Mouse (Mus musculus) CH12.LX (cell line): ENCODE measurements around the gene Ccdc120. TPM values are rescaled to one million over a fixed set of nuclear protein-coding genes. Genes with fewer than 3 reads are reported as not detected.

ENCODE experiments used
- DNase-seq: peaks from one replicate; pipeline ENCODE4 v3.0.0-alpha.2; 2013; ENCODE audit errors: extremely low read depth
- H3K27ac ChIP-seq: 2 replicates; pipeline ENCODE4 v1.5.1; 2012; ENCODE audit warnings: low read depth, mild to moderate bottlenecking, control low read depth, moderate library complexity; ENCODE audit not compliant: insufficient read depth
- H3K27me3 ChIP-seq: replicated peaks from 2 replicates; pipeline ENCODE3; 2012; ENCODE audit warnings: inconsistent platforms
- H3K36me3 ChIP-seq, 2 experiments: replicated peaks in 1 of 2; 2 replicates each; pipeline versions ENCODE3 to v1.6.1; 2012; ENCODE audit warnings: inconsistent platforms in 1 of 2, low read length in 1 of 2, mild to moderate bottlenecking in 1 of 2, mixed read lengths in 1 of 2, moderate library complexity in 1 of 2; ENCODE audit not compliant: control insufficient read depth in 1 of 2, insufficient read depth in 1 of 2
- H3K4me1 ChIP-seq, 2 experiments: 2 replicates each; pipeline ENCODE4 v1.6.1; 2012; ENCODE audit warnings: inconsistent platforms in 1 of 2, moderate library complexity in 1 of 2; ENCODE audit not compliant: insufficient read depth in 2 of 2, control insufficient read depth in 1 of 2
- H3K4me2 ChIP-seq: 2 replicates; pipeline ENCODE4 v1.6.1; 2012; ENCODE audit warnings: low read depth, mild to moderate bottlenecking, control low read depth; ENCODE audit not compliant: poor library complexity, insufficient read depth, severe bottlenecking
- H3K4me3 ChIP-seq, 3 experiments: fragments of 150-350 bp in 1 of 3; sonication (generic) in 1 of 3; replicated peaks in 1 of 3; 2 replicates each; pipeline versions ENCODE3 to v1.5.1; 2011 to 2012; ENCODE audit warnings: low read depth in 2 of 3, low read length in 2 of 3, mild to moderate bottlenecking in 2 of 3, moderate library complexity in 2 of 3, control low read depth in 1 of 3, improper control_type of control experiment in 1 of 3, inconsistent platforms in 1 of 3, mixed read lengths in 1 of 3; ENCODE audit not compliant: poor library complexity in 1 of 3
- H3K79me2 ChIP-seq: replicated peaks from 2 replicates; pipeline ENCODE4 v1.6.1; 2012; ENCODE audit warnings: mild to moderate bottlenecking, moderate library complexity; ENCODE audit not compliant: control insufficient read depth, poor library complexity, insufficient read depth, severe bottlenecking; ENCODE audit errors: extremely low read depth
- H3K9ac ChIP-seq: 2 replicates; pipeline ENCODE4 v1.6.1; 2012; ENCODE audit warnings: low read depth, mild to moderate bottlenecking, control low read depth, moderate library complexity; ENCODE audit not compliant: insufficient read depth
- H3K9me3 ChIP-seq: replicated peaks from 2 replicates; pipeline ENCODE3; 2012; ENCODE audit warnings: low read length, inconsistent platforms, mixed read lengths
- CHD2 ChIP-seq: IDR thresholded peaks from 2 replicates; pipeline ENCODE4 v1.6.1; 2011; ENCODE audit warnings: low read length, improper control_type of control experiment
- E2F4 ChIP-seq: IDR thresholded peaks from 2 replicates; pipeline ENCODE4 v1.6.1; 2011; ENCODE audit warnings: low read depth, low read length, improper control_type of control experiment; ENCODE audit not compliant: insufficient replicate concordance
- EP300 ChIP-seq: IDR thresholded peaks from 2 replicates; pipeline ENCODE4 v1.6.1; 2011; ENCODE audit warnings: low read length, improper control_type of control experiment
- ETS1 ChIP-seq: conservative IDR thresholded peaks from 2 replicates; pipeline ENCODE4 v1.6.1; 2012; ENCODE audit warnings: low read depth, mild to moderate bottlenecking, inconsistent platforms, low read length, improper control_type of control experiment, moderate library complexity
- HCFC1 ChIP-seq: IDR thresholded peaks from 2 replicates; pipeline ENCODE4 v1.6.1; 2012; ENCODE audit warnings: low read depth, mild to moderate bottlenecking, inconsistent platforms, low read length, improper control_type of control experiment
- IRF4 ChIP-seq: IDR thresholded peaks from 2 replicates; pipeline ENCODE4 v1.6.1; 2014; ENCODE audit warnings: low read depth, mild to moderate bottlenecking, inconsistent platforms, low read length, improper control_type of control experiment
- KAT2A ChIP-seq: IDR thresholded peaks from 2 replicates; pipeline ENCODE4 v1.6.1; 2012; ENCODE audit warnings: low read length, improper control_type of control experiment, inconsistent platforms; ENCODE audit not compliant: insufficient replicate concordance
- MAX ChIP-seq: IDR thresholded peaks from 2 replicates; pipeline ENCODE4 v1.6.1; 2011; ENCODE audit warnings: low read length, improper control_type of control experiment
- MEF2A ChIP-seq: IDR thresholded peaks from 2 replicates; pipeline ENCODE4 v1.6.1; 2014; ENCODE audit warnings: low read depth, mild to moderate bottlenecking, inconsistent platforms, low read length, improper control_type of control experiment, borderline replicate concordance
- MYC ChIP-seq: IDR thresholded peaks from 2 replicates; pipeline ENCODE4 v1.6.1; 2011; ENCODE audit warnings: low read depth, mild to moderate bottlenecking, improper control_type of control experiment, low read length
- NELFE ChIP-seq: IDR thresholded peaks from 2 replicates; pipeline ENCODE4 v1.6.1; 2011; ENCODE audit warnings: low read depth, low read length, improper control_type of control experiment
- NRF1 ChIP-seq: IDR thresholded peaks from 2 replicates; pipeline ENCODE4 v1.6.1; 2014; ENCODE audit warnings: low read depth, mild to moderate bottlenecking, inconsistent platforms, low read length, improper control_type of control experiment, moderate library complexity
- POLR2AphosphoS2 ChIP-seq: IDR thresholded peaks from 2 replicates; pipeline ENCODE4 v1.6.1; 2011; ENCODE audit warnings: low read depth, low read length, improper control_type of control experiment
- RCOR1 ChIP-seq: conservative IDR thresholded peaks from 2 replicates; pipeline ENCODE4 v1.6.1; 2012; ENCODE audit warnings: low read depth, mild to moderate bottlenecking, inconsistent platforms, low read length, improper control_type of control experiment
- UBTF ChIP-seq: IDR thresholded peaks from 2 replicates; pipeline ENCODE4 v1.6.1; 2012; ENCODE audit warnings: low read depth, mild to moderate bottlenecking, inconsistent platforms, low read length, improper control_type of control experiment, moderate library complexity
- USF2 ChIP-seq: conservative IDR thresholded peaks from 2 replicates; pipeline ENCODE4 v1.6.1; 2011; ENCODE audit warnings: low read depth, low read length, improper control_type of control experiment
- ZKSCAN1 ChIP-seq: IDR thresholded peaks from 2 replicates; pipeline ENCODE4 v1.6.1; 2012; ENCODE audit warnings: low read depth, inconsistent platforms, low read length, improper control_type of control experiment, borderline replicate concordance
- ZNF384 ChIP-seq: IDR thresholded peaks from 2 replicates; pipeline ENCODE4 v1.6.1; 2012; ENCODE audit warnings: low read depth, low read length, improper control_type of control experiment, inconsistent platforms
- dilution Hi-C: fragments of 300-500 bp; cut with MboI; formaldehyde crosslinking; loops from 2 replicates; pipeline ENCODE4 v1.14.3; 2020; ENCODE audit warnings: low sequenced_read_pairs; ENCODE audit not compliant: extremely low pct_unique_long_range_greater_than_20kb, extremely low pct_ligation_motif_present
- in situ Hi-C: fragments of 300-500 bp; cut with MboI; formaldehyde crosslinking; loops from 3 replicates; pipeline ENCODE4 v1.14.3; 2019; ENCODE audit warnings: low sequenced_read_pairs, low pct_ligation_motif_present, low pct_unique_long_range_greater_than_20kb, mixed read lengths
- polyA plus RNA-seq: library from polyadenylated mRNA; unstranded; fragments of >175 nt; gene quantifications from 2 replicates; pipeline ENCODE4 v1.2.1, GENCODE M21; 2012; ENCODE audit warnings: low read depth; ENCODE audit not compliant: insufficient read length
- total RNA-seq, 2 experiments: library from RNA; depleted of rRNA; stranded (reverse); fragments of 300-350 nt in 1 of 2; fragments of >200 nt in 1 of 2; gene quantifications; 2 replicates each; pipeline ENCODE4 v1.2.3; 2012 to 2014

Gene Ccdc120
- total and polyA plus RNA-seq, 3 experiments: 4.4 to 9.0 (median 6.9) TPM

DNA sequence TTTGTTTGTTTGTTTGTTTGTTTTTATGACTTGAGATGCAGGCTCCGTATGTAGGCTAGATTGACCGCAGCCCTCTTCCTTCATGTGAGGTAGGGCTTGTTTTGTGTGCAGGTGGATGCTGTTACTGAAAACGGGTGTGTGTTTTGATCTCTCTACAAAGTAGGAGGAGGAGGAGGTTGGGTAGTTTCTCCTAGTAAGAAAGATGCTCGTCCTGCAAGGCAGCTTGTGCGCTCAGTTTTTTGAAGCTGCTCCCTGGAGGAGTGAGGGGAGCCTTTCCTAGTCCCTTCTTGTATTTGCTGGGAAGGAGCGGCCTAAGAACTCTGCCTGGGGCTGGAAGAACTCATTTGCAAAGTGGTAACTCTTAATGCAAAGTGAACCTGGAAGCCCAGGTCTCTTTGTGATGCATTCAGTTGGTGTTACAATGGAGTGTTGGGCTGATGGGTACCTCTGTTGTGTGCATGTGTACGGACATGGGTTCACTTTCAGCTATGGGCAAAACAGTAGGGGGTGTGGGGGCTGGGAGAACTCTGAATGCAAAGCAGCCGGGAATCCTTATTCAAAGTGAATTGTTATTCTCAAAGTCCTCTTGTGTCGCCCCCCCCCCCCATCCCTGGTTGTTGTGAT lies 14.1 kb upstream of the Ccdc120 start (continued):
- TF ChIP-seq MYC (no peak), IRF4 (no peak)

DNA sequence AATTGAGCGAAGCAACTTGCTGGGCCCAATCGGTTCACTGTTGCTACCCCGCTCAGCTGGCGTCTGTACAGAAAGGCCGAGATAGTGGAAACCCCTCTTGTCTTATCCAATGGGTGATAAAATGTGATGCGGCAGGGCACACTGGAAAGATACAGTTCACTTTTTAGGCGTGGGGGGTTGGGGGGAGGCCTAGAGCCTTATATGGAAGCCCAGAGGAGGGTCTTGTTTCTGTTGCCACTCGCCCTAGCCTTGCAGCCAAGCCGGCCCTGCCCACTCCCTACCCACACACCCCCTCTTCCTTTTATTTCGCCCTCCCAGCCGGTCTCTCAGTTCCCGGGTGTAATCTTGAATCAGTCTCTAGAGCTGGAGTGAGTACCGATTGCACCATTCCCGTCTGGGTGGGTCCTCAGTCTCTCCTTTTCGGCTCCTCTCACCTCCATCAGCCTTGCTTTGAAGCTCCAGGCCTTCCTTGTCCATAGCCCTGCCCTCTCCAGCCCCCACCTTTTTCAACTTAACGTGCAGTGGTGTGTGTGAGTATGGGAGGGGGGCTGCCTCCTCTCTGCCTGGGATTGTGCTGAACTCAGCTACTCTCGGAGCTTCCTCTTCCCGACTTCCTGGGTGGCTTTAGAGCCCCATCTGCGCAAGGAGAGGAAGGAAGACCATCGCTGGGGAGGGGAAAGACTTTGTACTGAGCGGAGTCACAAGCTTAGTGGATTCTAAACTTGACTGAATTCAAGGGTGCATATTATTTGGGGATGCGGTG lies 13.1 kb upstream of the Ccdc120 start:
- peak overlapping the region; percentile 66 to 88 (median 70) for H3K4me3 ChIP-seq
- in situ Hi-C loops: no loop called here
- dilution Hi-C loops: no loop called here
- no peak for TF ChIP-seq HCFC1
- TF ChIP-seq KAT2A: no peak
- no peak for TF ChIP-seq ZNF384
- TF ChIP-seq NELFE: no peak
- TF ChIP-seq MAX: no peak
- no peak for TF ChIP-seq POLR2AphosphoS2
- TF ChIP-seq UBTF: no peak
- TF ChIP-seq CHD2: no peak
- no peak for TF ChIP-seq ZKSCAN1
- TF ChIP-seq USF2: no peak
- TF ChIP-seq MEF2A: no peak
- TF ChIP-seq E2F4: no peak
- TF ChIP-seq RCOR1: no peak
- no peak for TF ChIP-seq EP300
- TF ChIP-seq ETS1: no peak
- TF ChIP-seq NRF1: no peak
- peak overlapping the region; percentile 41 for H3K4me2 ChIP-seq
- H3K4me1 ChIP-seq: peaks cover 2 to 19% of the 10 kb centered on the region in 2 experiments; a peak in 3 of 4 replicates
- no peak for DNase-seq
- no peak overlapping the region for H3K27ac ChIP-seq
- H3K9ac ChIP-seq: peak overlapping the region; percentile 66
- H3K79me2 ChIP-seq: peaks cover 20% of the 10 kb centered on the region
- peaks cover 26 to 34% of the 10 kb centered on the region in 2 experiments for H3K36me3 ChIP-seq
- H3K27me3 ChIP-seq: no peaks in the 10 kb centered on the region
- H3K9me3 ChIP-seq: no peaks in the 10 kb centered on the region
